Mouse (Mus musculus) kidney, adult 10 weeks (tissue): ENCODE data around the gene Cts8. TPM values are rescaled to one million over a fixed set of nuclear protein-coding genes. Genes with fewer than 3 reads are reported as not detected.

Experiments used
- polyA plus RNA-seq: library from polyadenylated mRNA; stranded (reverse); fragments of 350-450 nt; fragmentation: Illumina TruSeq; extraction: RNeasy Lipid Tissue Mini Kit (QIAGEN cat#74804); gene quantifications from one replicate; pipeline ENCODE4 v1.2.3, GENCODE M21; 2014; ENCODE audit warnings: low read depth, low replicate concordance

Gene Cts8
- not detected for polyA plus RNA-seq

DNA sequence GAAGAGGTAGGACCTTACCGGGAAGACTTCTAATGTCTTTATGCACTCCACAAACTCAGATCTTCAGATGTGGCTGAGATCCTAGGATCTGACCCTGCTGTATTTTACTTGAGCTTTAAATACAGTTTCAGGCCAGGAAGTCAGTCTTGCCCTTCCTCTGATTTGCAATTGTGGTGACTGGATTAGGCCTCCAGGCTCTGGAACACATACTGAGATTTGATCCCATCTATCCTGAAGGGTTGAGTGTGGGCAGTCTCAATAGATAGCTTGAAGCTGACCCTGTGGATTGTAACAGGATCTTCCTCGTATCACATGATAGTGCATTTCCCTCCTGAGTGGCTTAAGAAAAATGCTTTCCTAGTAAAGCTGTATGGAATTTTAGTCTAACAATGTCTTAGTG lies at the start of gene Cts8:
Gene Cts8 (minus strand): TSS at position 101 of the 400 bp plus-strand sequence.

GRCm38 (mm10) chr13:61288739-61289138 lies 33.6 kb upstream of the Cts8 start, which contains the start of gene Gm49398:
TSS of gene Gm49398 (minus strand) at chr13:61288839.

DNA sequence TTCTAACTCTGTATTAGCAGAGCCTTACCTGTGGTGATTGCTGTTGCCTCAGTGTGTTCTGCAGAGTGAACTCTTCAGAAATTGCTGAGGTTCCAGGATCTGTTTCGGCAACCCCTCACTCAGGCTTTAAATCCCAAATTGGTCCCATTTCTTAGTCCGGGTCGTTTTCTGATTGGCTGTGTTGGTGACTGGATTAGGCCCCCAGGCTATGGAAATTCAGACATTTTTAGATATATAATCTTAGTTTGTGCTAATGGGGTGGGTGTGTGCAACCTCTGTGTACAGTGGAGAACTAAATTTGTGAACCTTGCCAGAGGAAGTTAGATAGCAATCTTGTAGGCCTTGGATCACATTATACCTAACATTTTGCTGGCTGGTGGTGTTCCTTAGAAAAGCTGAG lies 51.8 kb downstream of the Cts8 start, which contains the start of gene Cts6:
Gene Cts6 (minus strand): TSS at position 101 of the 400 bp plus-strand sequence.

Other genes with a start within 250 kb of the Cts8 start
- gene Ctsj, start 249.4 kb downstream of the Cts8 start, polyA plus RNA-seq = not detected
- gene Ctsq, start 214.7 kb downstream of the Cts8 start, polyA plus RNA-seq = not detected
- gene Ctsr, start 91.1 kb downstream of the Cts8 start, polyA plus RNA-seq = not detected
- not detected for gene Cts6, start 51.9 kb downstream of the Cts8 start, polyA plus RNA-seq
- gene Gm49398, start 33.5 kb upstream of the Cts8 start, polyA plus RNA-seq = not detected
- not detected for gene Cts7, start 102.8 kb upstream of the Cts8 start, polyA plus RNA-seq